Mouse (Mus musculus): ENCODE measurements around the gene Olfr784. TPM values are rescaled to one million over a fixed set of nuclear protein-coding genes. Genes with fewer than 3 reads are reported as not detected.
"Not testable (repeated sequence)": the region's sequence is repeated elsewhere in the genome, so short reads cannot be mapped to it uniquely, and the experiment has no call there.

Olfr784 gene
- under 1 TPM; 0.12 to 0.26 (median 0.16) TPM for total RNA-seq (2022)

GRCm38 (mm10) chr10:129383783-129384182 is at the start of gene Olfr784:
Gene Olfr784 (plus strand): TSS chr10:129384083.
- DNase-seq (ENCODE audit: low spot score in 2 of 2) = no peak

- no peak for DNase-seq (ENCODE audit: low spot score in 2 of 2)
Measured at GRCm38 (mm10) chr10:129348550-129348949, 35.3 kb upstream of the Olfr784 start, which contains the start of gene Olfr782. Gene Olfr782 (plus strand): TSS chr10:129348850.

- DNase-seq (ENCODE audit: low spot score in 2 of 2) = not testable (repeated sequence)
Measured at GRCm38 (mm10) chr10:129352475-129352874, 31.4 kb upstream of the Olfr784 start.

GRCm38 (mm10) chr10:129356496-129356895 is 27.4 kb upstream of the Olfr784 start:
- not testable (repeated sequence) for DNase-seq (ENCODE audit: low spot score in 2 of 2)

- no peak for DNase-seq (ENCODE audit: low spot score in 2 of 2)
Measured at GRCm38 (mm10) chr10:129357307-129357706, 26.6 kb upstream of the Olfr784 start.

- DNase-seq (ENCODE audit: low spot score in 2 of 2) = not testable (repeated sequence)
Measured at GRCm38 (mm10) chr10:129374051-129374450, 9.8 kb upstream of the Olfr784 start.

GRCm38 (mm10) chr10:129400892-129401291 is 17.0 kb downstream of the Olfr784 start:
- DNase-seq (ENCODE audit: low spot score in 2 of 2) = no peak

GRCm38 (mm10) chr10:129405126-129405525 is 21.2 kb downstream of the Olfr784 start, which contains the start of gene Olfr785:
Gene Olfr785 (plus strand): TSS chr10:129405426.
- DNase-seq (ENCODE audit: low spot score in 2 of 2) = no peak

- no peak for DNase-seq (ENCODE audit: low spot score in 2 of 2)
Measured at GRCm38 (mm10) chr10:129427006-129427405, 43.1 kb downstream of the Olfr784 start, which contains the start of gene Olfr786. Gene Olfr786 (plus strand): TSS chr10:129427306.

Other genes with a start within 250 kb of the Olfr784 start
- not detected for gene Olfr770, start 245.1 kb upstream of the Olfr784 start, total RNA-seq (2022)
- gene Olfr771, start 219.3 kb upstream of the Olfr784 start, total RNA-seq (2022) = not detected
- gene Olfr772, start 206.2 kb upstream of the Olfr784 start, total RNA-seq (2022) = not detected
- gene Olfr773, start 196.7 kb upstream of the Olfr784 start, total RNA-seq (2022) = not detected
- not detected for gene Olfr774, start 147.9 kb upstream of the Olfr784 start, total RNA-seq (2022)
- gene Olfr775, start 135.7 kb upstream of the Olfr784 start, total RNA-seq (2022) = not detected
- not detected for gene Olfr776, start 125.0 kb upstream of the Olfr784 start, total RNA-seq (2022)
- gene Olfr777, start 112.6 kb upstream of the Olfr784 start, total RNA-seq (2022) = not detected
- gene Olfr780, start 66.0 kb upstream of the Olfr784 start, total RNA-seq (2022) = not detected
- gene Olfr781, start 55.2 kb upstream of the Olfr784 start, total RNA-seq (2022) = not detected
- gene Olfr782, start 35.2 kb upstream of the Olfr784 start, total RNA-seq (2022) = not detected
- not detected for gene Olfr785, start 21.3 kb downstream of the Olfr784 start, total RNA-seq (2022)
- not detected for gene Olfr786, start 43.2 kb downstream of the Olfr784 start, total RNA-seq (2022)
- gene Olfr787, start 77.8 kb downstream of the Olfr784 start, total RNA-seq (2022) = not detected
- not detected for gene Olfr788, start 86.9 kb downstream of the Olfr784 start, total RNA-seq (2022)
- not detected for gene Olfr789, start 100.7 kb downstream of the Olfr784 start, total RNA-seq (2022)
- not detected for gene Olfr790, start 114.4 kb downstream of the Olfr784 start, total RNA-seq (2022)
- not detected for gene Olfr791, start 137.7 kb downstream of the Olfr784 start, total RNA-seq (2022)
- gene Olfr792, start 155.1 kb downstream of the Olfr784 start, total RNA-seq (2022) = not detected
- gene Olfr794, start 183.6 kb downstream of the Olfr784 start, total RNA-seq (2022) = not detected
- not detected for gene Olfr796, start 228.5 kb downstream of the Olfr784 start, total RNA-seq (2022)
- not detected for gene Olfr798, start 243.9 kb downstream of the Olfr784 start, total RNA-seq (2022)

Measured in left cerebral cortex, adult 8-10 months (tissue).